8 mouse cellular contexts compared by ENCODE assay signal in the genomic region with DNA sequence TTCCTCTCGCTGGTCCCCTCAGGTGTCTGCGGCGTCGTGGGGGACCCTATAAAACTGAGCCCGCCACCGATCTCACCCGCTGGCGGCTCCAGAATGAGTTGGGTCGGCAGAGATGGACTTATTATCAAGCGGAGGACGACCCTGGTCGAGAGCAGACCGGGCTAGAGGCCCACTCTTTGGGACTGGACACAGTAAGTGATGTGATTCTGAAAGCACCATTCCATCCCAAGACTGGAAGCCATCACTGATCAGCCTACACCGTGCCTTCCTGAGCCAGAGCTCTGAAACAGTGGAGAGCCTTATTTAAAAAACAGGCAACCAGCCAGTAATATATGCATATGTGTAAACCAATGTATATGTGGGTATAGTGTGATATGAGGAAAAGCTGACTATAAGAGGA. TPM values are rescaled to one million over a fixed set of nuclear protein-coding genes. Genes with fewer than 3 reads are reported as not detected.
DNase-seq lines count a peak whose midpoint lies in the region; ATAC-seq and TF ChIP-seq lines count a peak whose summit lies in the region.

No protein-coding gene starts in this region.

- H3K4me1 ChIP-seq in kidney, postnatal 0 days (replicated peaks; ENCODE audit: insufficient read depth, low read length): no peaks in the 10 kb centered on the region
- H3K4me1 ChIP-seq in hindbrain, embryonic 16.5 days (ENCODE audit: control insufficient read depth, insufficient read depth, low read depth, low read length): peaks cover 15% of the 10 kb centered on the region

- ATAC-seq in kidney, postnatal 0 days (replicated peaks; ENCODE audit: low FRiP score, low read depth): peak; percentile 11; the same call in 1 of the 2 replicates
- peak; percentile 25; the same call in 1 of the 2 replicates for ATAC-seq in hindbrain, embryonic 16.5 days

- TF ChIP-seq POLR2A in myocyte (IDR thresholded peaks at IDR 0.05; ENCODE audit: insufficient read length, low read depth): no peak

- peak overlapping the region; percentile 1 for H3ac ChIP-seq in myocyte (ENCODE audit: control insufficient read depth, insufficient read length)

- WGBS in kidney, postnatal 0 days: under 1% methylated on average over 14 of the region's 14 CpGs
- WGBS in hindbrain, embryonic 16.5 days: 2% methylated on average over 14 of the region's 14 CpGs

- 0 out of 2 replicates have a peak, but pooled peaks cover 15% of the 10 kb centered on the region for H3K36me3 ChIP-seq in kidney, postnatal 0 days (ENCODE audit: insufficient read depth, low read length)
- peaks cover 16% of the 10 kb centered on the region for H3K36me3 ChIP-seq in hindbrain, embryonic 16.5 days (ENCODE audit: control insufficient read depth, insufficient read depth, low read length)
- H3K36me3 ChIP-seq in myocyte (ENCODE audit: control insufficient read depth, insufficient read depth): peaks cover 19% of the 10 kb centered on the region

- DNase-seq in kidney, postnatal 0 days (ENCODE audit: low spot score): no peak
- DNase-seq in kidney, adult 8-10 months: no peak
- DNase-seq in c-Kit-negative CD71-positive TER-119-positive erythroid progenitor cells, embryonic 14.5 days (ENCODE audit: low read depth, low spot score): peak; percentile 9
- DNase-seq in layer of hippocampus, postnatal 10 days (ENCODE audit: low spot score in 2 of 2): no peak
- no peak for DNase-seq in ovary, postnatal 36 days (ENCODE audit: low spot score)
- DNase-seq in ovary, postnatal 10 days (ENCODE audit: low spot score): no peak

- no peak for TF ChIP-seq CTCF in kidney, postnatal 0 days (IDR thresholded peaks at IDR 0.05; ENCODE audit: low read depth)

- peak overlapping the region; percentile 91 for H3K4me2 ChIP-seq in kidney, postnatal 0 days (ENCODE audit: low read length)
- H3K4me2 ChIP-seq in hindbrain, embryonic 16.5 days (ENCODE audit: low read length): peak overlapping the region; percentile 89
- H3K4me2 ChIP-seq in myocyte (ENCODE audit: low read depth): peak overlapping the region; percentile 60

- H3K4me3 ChIP-seq in kidney, postnatal 0 days (replicated peaks; ENCODE audit: low read depth, low read length): peak overlapping the region; percentile 51
- H3K4me3 ChIP-seq in hindbrain, embryonic 16.5 days (ENCODE audit: low read length): peak overlapping the region; percentile 66
- peak overlapping the region; percentile 72 for H3K4me3 ChIP-seq in myocyte

- H3K9ac ChIP-seq in kidney, postnatal 0 days (ENCODE audit: low read depth, low read length): peak overlapping the region; percentile 66
- peak overlapping the region; percentile 73 for H3K9ac ChIP-seq in hindbrain, embryonic 16.5 days (ENCODE audit: low read depth, low read length)

- H3K27me3 ChIP-seq in kidney, postnatal 0 days (ENCODE audit: insufficient read depth, low read length): no peaks in the 10 kb centered on the region
- H3K27me3 ChIP-seq in hindbrain, embryonic 16.5 days (replicated peaks; ENCODE audit: control insufficient read depth, insufficient read depth, low read length): no peaks in the 10 kb centered on the region
- no peaks in the 10 kb centered on the region for H3K27me3 ChIP-seq in myocyte (ENCODE audit: control insufficient read depth, insufficient read depth, insufficient read length)

- peaks cover 39% of the 10 kb centered on the region for H3K79me2 ChIP-seq in myocyte (ENCODE audit: control insufficient read depth, insufficient read depth)

- H3K27ac ChIP-seq in kidney, postnatal 0 days: peak overlapping the region; percentile 47; the same call in 1 of the 2 replicates
- peak overlapping the region; percentile 78 for H3K27ac ChIP-seq in hindbrain, embryonic 16.5 days (ENCODE audit: low read depth, low read length)

- H3K9me3 ChIP-seq in kidney, postnatal 0 days (replicated peaks; ENCODE audit: low read length): no peaks in the 10 kb centered on the region
- H3K9me3 ChIP-seq in hindbrain, embryonic 16.5 days (ENCODE audit: control insufficient read depth, low read length): no peaks in the 10 kb centered on the region

TF ChIP-seq in myocyte, 11 proteins besides CTCF, POLR2A, EP300 and RAD21:
- no peak for TF ChIP-seq MYOD1 (IDR thresholded peaks at IDR 0.05; ENCODE audit: control insufficient read depth in 1 of 3, insufficient read length in 2 of 3, low read depth in 2 of 3)
- TF ChIP-seq REST (IDR thresholded peaks at IDR 0.05; ENCODE audit: insufficient read depth, insufficient read length): no peak
- TF ChIP-seq E2F4 (IDR thresholded peaks at IDR 0.05; ENCODE audit: insufficient read depth): no peak
- no peak for TF ChIP-seq TCF12 (IDR thresholded peaks at IDR 0.05; ENCODE audit: insufficient read depth, poor library complexity, severe bottlenecking)
- no peak for TF ChIP-seq TCF3 (IDR thresholded peaks at IDR 0.05; ENCODE audit: insufficient read length, low read depth)
- TF ChIP-seq MAX (IDR thresholded peaks at IDR 0.05; ENCODE audit: low read depth): no peak
- no peak for TF ChIP-seq CEBPB (IDR thresholded peaks at IDR 0.05; ENCODE audit: insufficient read depth, poor library complexity, severe bottlenecking)
- TF ChIP-seq SRF (IDR thresholded peaks at IDR 0.05; ENCODE audit: control insufficient read depth, insufficient read length, low read depth): no peak
TF ChIP-seq in myocyte: peak in this region for 0.

RNA-seq across cellular contexts. Expression of gene Lss, which starts 0.4 kb away (rescaled TPM):
- 13.0 and 16.6 TPM in 2 replicates for polyA plus RNA-seq in kidney, postnatal 0 days (2015; fragmentation: Nextera tagmentation; extraction: Ambion mirVana)
- polyA plus RNA-seq in hindbrain, embryonic 16.5 days (2015; fragmentation: Nextera tagmentation; extraction: Ambion mirVana): 41.6 and 50.7 TPM in 2 replicates
- 36.0 TPM for polyA plus RNA-seq in myocyte (2012; fragmentation: generic; extraction: Trizol)
- 10 to 100 TPM; 62.0 to 65.8 TPM for total RNA-seq in layer of hippocampus, postnatal 10 days (2021)

RNA-seq across cellular contexts. Expression of gene Spatc1l, which starts 30.2 kb away (rescaled TPM):
- polyA plus RNA-seq in kidney, postnatal 0 days (2015; fragmentation: Nextera tagmentation; extraction: Ambion mirVana): not detected in 2 replicates
- 0.14 TPM in 1 of 2 replicates, not detected in the other for polyA plus RNA-seq in hindbrain, embryonic 16.5 days (2015; fragmentation: Nextera tagmentation; extraction: Ambion mirVana)
- not detected for polyA plus RNA-seq in myocyte (2012; fragmentation: generic; extraction: Trizol)
- total RNA-seq in layer of hippocampus, postnatal 10 days (2021): not detected

RNA-seq across cellular contexts. Expression of gene Ftcd, which starts 43.6 kb away (rescaled TPM):
- 0.20 and 0.38 TPM in 2 replicates for polyA plus RNA-seq in kidney, postnatal 0 days (2015; fragmentation: Nextera tagmentation; extraction: Ambion mirVana)
- polyA plus RNA-seq in hindbrain, embryonic 16.5 days (2015; fragmentation: Nextera tagmentation; extraction: Ambion mirVana): 0.08 and 0.10 TPM in 2 replicates
- not detected for polyA plus RNA-seq in myocyte (2012; fragmentation: generic; extraction: Trizol)
- not detected for total RNA-seq in layer of hippocampus, postnatal 10 days (2021)
